Mouse (Mus musculus) MEL (cell line): ENCODE data around the gene Nkx2-3. TPM values are rescaled to one million over a fixed set of nuclear protein-coding genes. Genes with fewer than 3 reads are reported as not detected.

Experiments used
- DNase-seq: peaks from one replicate; pipeline ENCODE4 v3.0.0; 2011; ENCODE audit warnings: low read depth, low spot score
- H3K27ac ChIP-seq: 2 replicates; pipeline ENCODE4 v1.5.1; 2012; ENCODE audit warnings: low read depth, mild to moderate bottlenecking, control low read depth, low read length, moderate library complexity; ENCODE audit not compliant: control insufficient read depth
- H3K27me3 ChIP-seq, 2 experiments: fragments of 150-350 bp in 1 of 2; sonication (generic) in 1 of 2; 2 replicates each; pipeline ENCODE4 v1.6.1; 2012; ENCODE audit warnings: low read length in 2 of 2, mild to moderate bottlenecking in 2 of 2, improper control_type of control experiment in 1 of 2, moderate library complexity in 1 of 2; ENCODE audit not compliant: insufficient read depth in 2 of 2, control insufficient read depth in 1 of 2
- H3K36me3 ChIP-seq, 2 experiments: 2 replicates each; pipeline ENCODE4 v1.6.1; 2012 to 2014; ENCODE audit warnings: low read length in 2 of 2, improper control_type of control experiment in 1 of 2, inconsistent platforms in 1 of 2, mild to moderate bottlenecking in 1 of 2; ENCODE audit not compliant: insufficient read depth in 2 of 2, control insufficient read depth in 1 of 2
- H3K4me1 ChIP-seq, 2 experiments: fragments of 150-350 bp in 1 of 2; sonication (generic) in 1 of 2; 2 replicates each; pipeline ENCODE4 v1.6.1; 2012; ENCODE audit warnings: low read length in 2 of 2, improper control_type of control experiment in 1 of 2, mild to moderate bottlenecking in 1 of 2; ENCODE audit not compliant: insufficient read depth in 2 of 2, control insufficient read depth in 1 of 2
- H3K4me3 ChIP-seq, 2 experiments: fragments of 150-350 bp in 1 of 2; sonication (generic) in 1 of 2; 2 replicates each; pipeline ENCODE4 v1.5.1; 2012; ENCODE audit warnings: low read depth in 2 of 2, low read length in 2 of 2, mild to moderate bottlenecking in 2 of 2, moderate library complexity in 2 of 2, control low read depth in 1 of 2, improper control_type of control experiment in 1 of 2; ENCODE audit not compliant: control insufficient read depth in 1 of 2, insufficient read depth in 1 of 2
- H3K79me2 ChIP-seq: 2 replicates; pipeline ENCODE4 v1.6.1; 2012; ENCODE audit warnings: mild to moderate bottlenecking, low read length, moderate library complexity; ENCODE audit not compliant: control insufficient read depth, poor library complexity, insufficient read depth
- H3K9ac ChIP-seq: 2 replicates; pipeline ENCODE4 v1.6.1; 2012; ENCODE audit warnings: low read depth, mild to moderate bottlenecking, control low read depth, low read length, moderate library complexity; ENCODE audit not compliant: control insufficient read depth, poor library complexity, severe bottlenecking
- H3K9me3 ChIP-seq: fragments of 150-350 bp; sonication (generic); replicated peaks from 2 replicates; pipeline ENCODE4 v1.6.1; 2012; ENCODE audit warnings: mild to moderate bottlenecking, low read length, improper control_type of control experiment, moderate library complexity; ENCODE audit not compliant: insufficient read depth
- BHLHE40 ChIP-seq: IDR thresholded peaks from 2 replicates; pipeline ENCODE4 v1.6.1; 2012; ENCODE audit warnings: low read depth, mild to moderate bottlenecking, inconsistent platforms, low read length, improper control_type of control experiment, borderline replicate concordance
- CHD1 ChIP-seq: IDR thresholded peaks from 2 replicates; pipeline ENCODE4 v1.6.1; 2012; ENCODE audit warnings: low read depth, mild to moderate bottlenecking, inconsistent platforms, low read length, improper control_type of control experiment
- E2F4 ChIP-seq: IDR thresholded peaks from 2 replicates; pipeline ENCODE4 v1.6.1; 2011; ENCODE audit warnings: low read depth, low read length, improper control_type of control experiment, borderline replicate concordance
- ELF1 ChIP-seq: IDR thresholded peaks from 2 replicates; pipeline ENCODE4 v1.6.1; 2014; ENCODE audit warnings: low read depth, mild to moderate bottlenecking, inconsistent platforms, low read length, improper control_type of control experiment, moderate library complexity
- ETS1 ChIP-seq: IDR thresholded peaks from 2 replicates; pipeline ENCODE4 v1.6.1; 2012; ENCODE audit warnings: low read depth, mild to moderate bottlenecking, inconsistent platforms, low read length, improper control_type of control experiment, moderate library complexity
- GABPA ChIP-seq: IDR thresholded peaks from 2 replicates; pipeline ENCODE4 v1.6.1; 2012; ENCODE audit warnings: low read depth, mild to moderate bottlenecking, inconsistent platforms, low read length, improper control_type of control experiment, moderate library complexity
- GATA1 ChIP-seq: IDR thresholded peaks from 2 replicates; pipeline ENCODE4 v1.6.1; 2011; ENCODE audit warnings: low read depth, low read length, improper control_type of control experiment
- HCFC1 ChIP-seq: IDR thresholded peaks from 2 replicates; pipeline ENCODE4 v1.6.1; 2012; ENCODE audit warnings: low read depth, mild to moderate bottlenecking, inconsistent platforms, low read length, improper control_type of control experiment, moderate library complexity
- JUND ChIP-seq: IDR thresholded peaks from 2 replicates; pipeline ENCODE4 v1.6.1; 2011; ENCODE audit warnings: low read depth, mild to moderate bottlenecking, improper control_type of control experiment, low read length
- KAT2A ChIP-seq: conservative IDR thresholded peaks from 2 replicates; pipeline ENCODE4 v1.6.1; 2012; ENCODE audit warnings: low read depth, low read length, improper control_type of control experiment, inconsistent platforms
- MAFK ChIP-seq: IDR thresholded peaks from 2 replicates; pipeline ENCODE4 v1.6.1; 2011; ENCODE audit warnings: low read depth, mild to moderate bottlenecking, low read length, improper control_type of control experiment, borderline replicate concordance
- MAX ChIP-seq: IDR thresholded peaks from 2 replicates; pipeline ENCODE4 v1.6.1; 2011; ENCODE audit warnings: low read length, improper control_type of control experiment
- NELFE ChIP-seq: IDR thresholded peaks from 2 replicates; pipeline ENCODE4 v1.6.1; 2011; ENCODE audit warnings: low read depth, low read length, improper control_type of control experiment
- NRF1 ChIP-seq: IDR thresholded peaks from 2 replicates; pipeline ENCODE4 v1.6.1; 2014; ENCODE audit warnings: low read depth, mild to moderate bottlenecking, inconsistent platforms, low read length, improper control_type of control experiment, moderate library complexity; ENCODE audit not compliant: poor library complexity, insufficient read depth, severe bottlenecking
- POLR2A ChIP-seq, 2 experiments: IDR thresholded peaks; 2 replicates each; pipeline ENCODE4 v1.6.1; 2011 to 2012; ENCODE audit warnings: low read length in 2 of 2, mild to moderate bottlenecking in 2 of 2, control low read depth in 1 of 2, improper control_type of control experiment in 1 of 2, low read depth in 1 of 2, moderate library complexity in 1 of 2; ENCODE audit not compliant: control insufficient read depth in 1 of 2, insufficient read depth in 1 of 2, poor library complexity in 1 of 2
- TAL1 ChIP-seq: IDR thresholded peaks from 2 replicates; pipeline ENCODE4 v1.6.1; 2012; ENCODE audit warnings: mild to moderate bottlenecking, inconsistent platforms, low read length, moderate library complexity, mixed read lengths
- UBTF ChIP-seq: IDR thresholded peaks from 2 replicates; pipeline ENCODE4 v1.6.1; 2012; ENCODE audit warnings: low read depth, mild to moderate bottlenecking, inconsistent platforms, low read length, improper control_type of control experiment, moderate library complexity, borderline replicate concordance; ENCODE audit not compliant: insufficient read depth
- ZKSCAN1 ChIP-seq: IDR thresholded peaks from 2 replicates; pipeline ENCODE4 v1.6.1; 2012; ENCODE audit warnings: low read depth, mild to moderate bottlenecking, inconsistent platforms, low read length, improper control_type of control experiment, moderate library complexity
- polyA plus RNA-seq, 2 experiments: library from polyadenylated mRNA; stranded (reverse) in 1 of 2; unstranded in 1 of 2; fragments of >175 nt in 1 of 2; fragments of >200 nt in 1 of 2; gene quantifications; 2 replicates each; pipeline versions ENCODE4 v1.2.1 to v1.2.4; 2012; ENCODE audit warnings: low replicate concordance in 2 of 2, low read depth in 1 of 2; ENCODE audit not compliant: insufficient read length in 2 of 2, insufficient read depth in 1 of 2, missing spikeins in 1 of 2
- total RNA-seq: library from RNA; depleted of rRNA; stranded (reverse); fragments of 300-350 nt; gene quantifications from 2 replicates; pipeline ENCODE4 v1.2.3, GENCODE M21; 2012

Gene Nkx2-3
- total and polyA plus RNA-seq, 3 experiments = not detected

GRCm38 (mm10) chr19:43647261-43647660 is 35.1 kb downstream of the Nkx2-3 start:
- H3K9ac ChIP-seq = no peak overlapping the region
- H3K27ac ChIP-seq = no peak overlapping the region
- H3K36me3 ChIP-seq = no peaks in the 10 kb centered on the region
- H3K9me3 ChIP-seq = no peaks in the 10 kb centered on the region
- peaks cover 0 to 1% of the 10 kb centered on the region in 2 experiments; a peak in 2 of 4 replicates for H3K27me3 ChIP-seq
- 0 out of 4 replicates have a peak, but pooled peaks cover 0 to 5% of the 10 kb centered on the region in 2 experiments for H3K4me1 ChIP-seq
- TF ChIP-seq ETS1 = no peak
- TF ChIP-seq BHLHE40 = no peak
- no peak for TF ChIP-seq UBTF
- no peak for TF ChIP-seq NRF1
- TF ChIP-seq ELF1 = no peak
- no peak for TF ChIP-seq POLR2A (IDR thresholded peaks at IDR 0.05; ENCODE audit: control insufficient read depth in 1 of 2, insufficient read depth in 1 of 2, low read depth in 1 of 2, low read length in 2 of 2, poor library complexity in 1 of 2)
- TF ChIP-seq E2F4 = no peak
- TF ChIP-seq TAL1 = no peak
- TF ChIP-seq JUND = no peak
- no peak for TF ChIP-seq NELFE
- TF ChIP-seq KAT2A = no peak
- no peak for TF ChIP-seq ZKSCAN1
- no peak for DNase-seq
- H3K79me2 ChIP-seq = no peaks in the 10 kb centered on the region
- no peak overlapping the region for H3K4me3 ChIP-seq

- Histone ChIP-seq H3K4me3 (no peak overlapping the region), H3K79me2 (no peaks in the 10 kb centered on the region), H3K27me3 (no peaks in the 10 kb centered on the region; a peak in 2 of 4 replicates), H3K9ac (no peak overlapping the region), H3K36me3 (no peaks in the 10 kb centered on the region), H3K27ac (no peak overlapping the region), H3K9me3 (no peaks in the 10 kb centered on the region), H3K4me1 (0 out of 4 replicates have a peak, but pooled peaks cover 0 to 5% of the 10 kb centered on the region in 2 experiments)
- no peak for DNase-seq
- TF ChIP-seq E2F4 (no peak), GATA1 (no peak), MAFK (no peak), HCFC1 (no peak), GABPA (no peak), NRF1 (no peak), CHD1 (no peak), MAX (no peak)
Observed at GRCm38 (mm10) chr19:43648343-43648742, 36.2 kb downstream of the Nkx2-3 start.
